Mouse (Mus musculus): ENCODE data around the gene Grm6. TPM values are rescaled to one million over a fixed set of nuclear protein-coding genes. Genes with fewer than 3 reads are reported as not detected.

Grm6 gene
- not detected for polyA plus RNA-seq (2012; fragmentation: generic; extraction: Trizol)

GRCm38 (mm10) chr11:50850177-50850735 is at the start of gene Grm6:
TSS of gene Grm6 (plus strand) at chr11:50850685.

GRCm38 (mm10) chr11:50827010-50827953 is 23.2 kb upstream of the Grm6 start, which contains the start of gene Zfp354c:
TSS of gene Zfp354c (minus strand) at chr11:50827724.

GRCm38 (mm10) chr11:50841023-50841735 is 9.3 kb upstream of the Grm6 start, which contains the start of gene Zfp879:
TSS of gene Zfp879 (minus strand) at chr11:50841552.

GRCm38 (mm10) chr11:50887390-50888128 is 37.1 kb downstream of the Grm6 start, which contains the start of gene Zfp454:
TSS of gene Zfp454 (minus strand) at chr11:50887651.

Other genes starting within 250 kb of the Grm6 start
- gene Adamts2, start 248.6 kb upstream of the Grm6 start, polyA plus RNA-seq (2012; fragmentation: generic; extraction: Trizol): 10 to 100 TPM in 1 of 2 experiments, under 1 TPM in 1; 0.64 to 31.7 TPM
- gene Zfp354c, start 23.0 kb upstream of the Grm6 start, polyA plus RNA-seq (2012; fragmentation: generic; extraction: Trizol): 1 to 10 TPM in 1 of 2 experiments, under 1 TPM in 1; 0.15 to 3.1 TPM
- gene Zfp879, start 9.1 kb upstream of the Grm6 start, polyA plus RNA-seq (2012; fragmentation: generic; extraction: Trizol): under 1 TPM in 1 of 2 experiments, not detected in 1; 0.01 TPM
- under 1 TPM in 1 of 2 experiments, not detected in 1; 0.04 TPM for gene Zfp454, start 37.0 kb downstream of the Grm6 start, polyA plus RNA-seq (2012; fragmentation: generic; extraction: Trizol)
- gene Zfp2, start 65.5 kb downstream of the Grm6 start, polyA plus RNA-seq (2012; fragmentation: generic; extraction: Trizol): under 1 TPM; 0.22 to 0.54 TPM
- gene Zfp354b, start 80.9 kb downstream of the Grm6 start, polyA plus RNA-seq (2012; fragmentation: generic; extraction: Trizol): under 1 TPM in 1 of 2 experiments, not detected in 1; 0.14 TPM
- not detected for gene 4933414I15Rik, start 93.1 kb downstream of the Grm6 start, polyA plus RNA-seq (2012; fragmentation: generic; extraction: Trizol)
- gene Prop1, start 103.1 kb downstream of the Grm6 start, polyA plus RNA-seq (2012; fragmentation: generic; extraction: Trizol): not detected
- gene Olfr1378, start 115.8 kb downstream of the Grm6 start, polyA plus RNA-seq (2012; fragmentation: generic; extraction: Trizol): not detected
- gene Olfr1377, start 131.3 kb downstream of the Grm6 start, polyA plus RNA-seq (2012; fragmentation: generic; extraction: Trizol): not detected
- gene Olfr51, start 152.9 kb downstream of the Grm6 start, polyA plus RNA-seq (2012; fragmentation: generic; extraction: Trizol): not detected
- not detected for gene Olfr54, start 163.6 kb downstream of the Grm6 start, polyA plus RNA-seq (2012; fragmentation: generic; extraction: Trizol)
- gene Olfr1375, start 197.4 kb downstream of the Grm6 start, polyA plus RNA-seq (2012; fragmentation: generic; extraction: Trizol): not detected
- gene Zfp354a, start 208.6 kb downstream of the Grm6 start, polyA plus RNA-seq (2012; fragmentation: generic; extraction: Trizol): 1 to 10 TPM in 1 of 2 experiments, under 1 TPM in 1; 0.08 to 1.4 TPM

All from C3H10T1/2 (cell line).